Mouse (Mus musculus) monocyte, adult 2 months (primary cell): ENCODE results near the gene Folr2.

ENCODE experiments used
- DNase-seq, 2 experiments: peaks; one replicate each; pipeline ENCODE4 v3.0.0; 2022; ENCODE audit warnings: low spot score in 2 of 2, low read depth in 1 of 2

Folr2 gene

DNA sequence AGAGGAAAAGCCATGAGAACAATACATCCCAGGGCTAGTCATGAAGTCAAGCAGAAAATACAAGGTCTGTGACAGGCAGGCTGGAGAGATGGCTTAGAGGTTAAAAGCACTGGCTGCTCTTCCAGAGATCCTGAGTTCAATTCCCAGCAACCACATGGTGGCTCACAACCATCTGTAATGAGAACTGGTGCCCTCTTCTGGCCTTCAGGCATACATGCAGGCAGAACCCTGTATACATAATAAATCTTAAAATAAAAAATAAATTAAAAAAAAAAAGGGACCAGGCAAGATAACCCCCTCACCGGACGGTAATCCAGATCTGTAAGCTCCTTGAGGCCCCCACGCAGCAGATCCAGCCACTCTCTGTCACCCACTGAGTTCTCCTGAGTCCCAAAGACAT is 26.6 kb downstream of the Folr2 start:
- no peak for DNase-seq

DNA sequence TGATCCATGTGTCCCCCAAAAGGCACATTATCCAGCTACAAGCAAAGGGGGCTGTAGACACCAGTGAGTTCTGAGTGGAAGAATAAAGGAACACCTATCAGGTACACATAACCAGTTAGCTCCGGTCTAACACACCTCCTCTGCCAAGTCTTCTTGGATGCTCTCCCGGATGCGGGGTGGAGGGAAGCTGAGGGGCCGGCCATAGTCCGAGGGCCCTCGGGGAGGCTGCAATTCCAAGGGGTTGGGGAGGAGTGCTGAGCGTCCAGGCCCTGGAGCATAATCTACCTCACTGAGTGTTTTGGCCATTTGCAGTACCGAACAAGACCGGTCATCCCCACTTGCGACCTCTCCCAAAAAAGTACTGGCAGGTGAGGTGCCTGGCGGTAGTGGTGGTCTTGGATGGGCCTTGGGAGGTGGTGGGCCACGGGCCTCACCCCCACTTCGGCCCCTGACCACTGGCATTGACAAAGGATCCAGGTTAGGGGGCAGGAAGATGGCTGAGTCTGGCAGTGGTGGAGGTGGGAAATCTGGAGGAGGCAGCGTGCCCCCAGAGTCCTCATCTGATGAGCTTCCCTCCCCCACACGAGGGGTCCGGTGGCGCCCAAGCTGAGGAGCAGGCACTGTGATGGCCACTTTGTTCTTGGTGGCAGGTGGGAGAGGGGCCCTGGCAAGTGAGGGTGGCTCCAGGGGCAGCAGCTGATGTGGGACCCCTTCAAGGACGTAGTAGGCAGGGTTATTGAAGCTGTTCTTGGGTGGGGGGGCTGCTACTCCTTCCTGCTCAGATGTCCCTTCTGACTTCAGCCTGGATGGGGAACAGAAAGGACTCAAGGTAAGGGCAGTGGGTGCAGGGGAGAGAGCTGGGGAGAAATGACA is 33.0 kb downstream of the Folr2 start:
- DNase-seq, result no peak

DNA sequence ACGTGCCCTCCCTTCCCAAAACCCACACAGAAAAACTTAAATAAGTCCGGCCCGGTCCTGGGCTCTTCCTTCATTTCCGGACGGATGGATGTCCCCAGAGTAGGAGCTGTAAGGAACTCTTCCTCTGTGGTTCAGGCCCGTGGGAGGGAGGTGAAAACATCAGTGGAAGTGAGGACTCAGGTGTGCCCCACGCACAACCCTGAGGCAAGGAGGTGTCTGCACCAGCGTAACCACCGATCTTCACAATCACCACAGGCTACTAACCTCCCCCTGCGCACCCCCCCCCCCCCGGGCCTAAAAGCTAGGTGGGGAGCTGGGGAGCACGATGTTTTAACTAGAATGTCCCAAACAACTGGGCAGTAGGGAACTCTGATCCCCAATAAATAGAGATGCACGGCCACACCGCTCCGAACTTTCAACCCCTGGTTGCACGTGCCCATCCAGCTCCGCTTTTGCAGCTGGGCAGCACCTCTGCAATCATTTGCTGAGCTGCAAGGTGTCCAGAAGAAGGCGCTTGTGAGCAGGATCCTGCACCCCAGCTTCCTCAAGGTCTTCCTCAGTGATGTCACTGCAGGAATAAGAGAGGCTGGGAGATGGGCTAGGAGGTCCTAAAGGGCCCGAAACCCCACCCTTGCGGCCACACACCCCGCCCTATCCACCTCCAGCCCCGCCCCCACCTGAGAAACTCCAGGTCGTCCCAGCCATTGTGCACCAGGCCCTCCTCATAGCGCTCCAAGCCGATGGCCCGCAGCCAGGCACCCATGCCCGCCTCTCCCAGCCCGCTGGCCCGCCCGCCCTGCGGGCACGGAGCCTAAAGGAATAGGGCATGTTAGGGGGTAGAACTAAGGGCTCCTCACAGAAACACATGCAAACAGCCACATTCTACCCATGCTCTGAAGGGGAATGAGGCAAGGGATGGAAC is 33.9 kb downstream of the Folr2 start:
- no peak for DNase-seq

DNA sequence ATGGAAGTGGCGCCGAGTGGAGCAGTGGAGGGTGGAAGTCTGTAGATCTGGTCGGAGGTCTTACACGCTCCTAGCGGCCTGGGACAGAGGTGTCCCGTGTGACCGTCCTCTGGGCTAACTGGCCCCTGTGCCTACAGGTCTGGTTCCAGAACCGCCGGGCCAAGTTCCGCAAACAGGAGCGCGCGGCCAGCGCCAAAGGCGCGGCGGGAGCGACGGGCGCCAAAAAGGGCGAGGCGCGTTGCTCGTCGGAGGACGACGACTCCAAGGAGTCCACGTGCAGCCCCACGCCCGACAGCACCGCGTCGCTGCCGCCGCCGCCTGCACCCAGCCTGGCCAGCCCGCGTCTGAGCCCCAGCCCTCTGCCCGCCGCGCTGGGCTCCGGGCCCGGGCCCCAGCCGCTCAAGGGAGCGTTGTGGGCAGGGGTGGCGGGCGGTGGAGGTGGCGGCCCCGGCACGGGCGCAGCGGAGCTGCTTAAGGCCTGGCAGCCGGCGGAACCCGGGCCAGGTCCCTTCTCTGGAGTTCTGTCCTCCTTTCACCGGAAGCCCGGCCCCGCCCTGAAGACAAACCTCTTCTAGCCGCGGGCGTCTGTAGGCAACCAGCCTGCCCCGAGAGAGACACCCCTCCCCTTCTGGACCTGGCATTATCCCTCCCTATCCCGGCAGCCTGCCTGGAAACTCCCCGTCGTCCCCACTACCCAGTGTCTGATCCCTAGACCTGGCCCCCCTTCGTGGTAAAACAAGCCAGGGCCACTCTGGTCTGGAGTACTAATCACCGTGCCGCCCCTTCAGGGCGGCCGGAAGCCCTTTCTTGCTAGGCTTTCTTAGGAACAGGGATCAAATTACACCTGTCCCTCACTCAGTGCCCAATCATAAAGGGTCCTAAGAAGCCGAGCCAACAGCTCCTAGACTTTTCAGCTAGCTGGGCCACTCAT is 35.2 kb downstream of the Folr2 start:
- DNase-seq, result no peak

DNA sequence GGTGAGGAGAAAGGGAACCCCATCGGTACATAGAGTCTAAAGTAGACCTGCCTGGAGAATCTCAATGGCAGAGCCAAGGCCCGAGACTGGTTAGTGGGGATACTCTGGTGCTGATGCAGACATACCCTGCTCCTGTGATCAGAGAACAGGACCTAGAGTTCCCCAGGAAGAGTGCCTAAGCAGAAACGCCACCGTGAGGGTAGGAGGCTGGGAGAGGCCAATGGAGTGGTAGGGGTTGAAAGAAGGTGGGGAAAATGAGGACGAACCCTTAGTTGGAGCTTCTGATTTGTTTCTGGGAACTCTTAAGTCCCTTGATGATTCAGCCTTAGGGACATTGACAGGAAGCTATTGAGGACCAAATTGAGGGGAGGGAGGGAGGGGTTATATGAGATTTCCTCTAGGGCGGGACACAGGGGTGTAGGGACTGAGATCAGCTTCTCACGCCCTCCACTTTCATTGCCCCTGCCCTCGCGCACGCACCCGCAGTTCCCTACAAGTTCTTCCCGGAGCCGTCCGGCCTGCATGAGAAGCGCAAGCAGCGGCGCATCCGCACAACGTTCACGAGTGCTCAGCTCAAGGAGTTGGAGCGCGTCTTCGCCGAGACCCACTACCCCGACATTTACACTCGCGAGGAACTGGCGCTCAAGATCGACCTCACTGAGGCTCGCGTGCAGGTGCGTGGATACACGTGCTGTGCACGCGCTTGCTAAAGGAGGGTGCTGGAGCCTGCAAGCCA is 36.5 kb downstream of the Folr2 start:
- no peak for DNase-seq

DNA sequence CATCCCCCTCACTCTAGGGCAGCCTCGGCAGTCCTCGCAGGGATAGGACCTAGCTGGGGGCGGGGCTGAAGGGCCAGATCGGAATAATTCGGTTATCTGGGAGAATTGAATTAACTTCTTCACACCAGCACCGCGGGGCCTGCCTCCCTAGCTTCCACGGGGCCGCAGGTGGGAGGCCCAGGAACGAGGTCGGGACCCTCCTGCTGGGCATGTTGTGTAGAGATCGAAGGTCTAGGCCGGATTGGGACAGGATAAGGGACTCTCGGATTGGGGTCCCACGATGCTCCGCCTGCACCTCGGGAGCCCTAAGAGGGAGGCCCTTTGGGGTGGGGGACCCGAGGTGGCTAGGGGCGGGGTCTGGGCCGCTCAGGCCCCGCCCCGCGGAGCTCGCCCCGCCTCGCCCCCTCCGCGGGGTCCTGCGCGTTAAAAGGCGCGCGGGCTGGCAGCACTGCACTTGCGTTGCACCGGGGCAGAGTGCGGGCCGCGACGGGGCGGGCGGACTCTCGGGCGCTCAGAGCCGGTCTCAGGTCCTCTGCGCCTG is 39.1 kb downstream of the Folr2 start, which contains the start of gene Phox2a:
TSS of gene Phox2a (plus strand) at position 453 of the 541 bp plus-strand sequence.
- no peak for DNase-seq
